Comparison of ENCODE assay signal across 9 mouse cellular contexts in the genomic region with DNA sequence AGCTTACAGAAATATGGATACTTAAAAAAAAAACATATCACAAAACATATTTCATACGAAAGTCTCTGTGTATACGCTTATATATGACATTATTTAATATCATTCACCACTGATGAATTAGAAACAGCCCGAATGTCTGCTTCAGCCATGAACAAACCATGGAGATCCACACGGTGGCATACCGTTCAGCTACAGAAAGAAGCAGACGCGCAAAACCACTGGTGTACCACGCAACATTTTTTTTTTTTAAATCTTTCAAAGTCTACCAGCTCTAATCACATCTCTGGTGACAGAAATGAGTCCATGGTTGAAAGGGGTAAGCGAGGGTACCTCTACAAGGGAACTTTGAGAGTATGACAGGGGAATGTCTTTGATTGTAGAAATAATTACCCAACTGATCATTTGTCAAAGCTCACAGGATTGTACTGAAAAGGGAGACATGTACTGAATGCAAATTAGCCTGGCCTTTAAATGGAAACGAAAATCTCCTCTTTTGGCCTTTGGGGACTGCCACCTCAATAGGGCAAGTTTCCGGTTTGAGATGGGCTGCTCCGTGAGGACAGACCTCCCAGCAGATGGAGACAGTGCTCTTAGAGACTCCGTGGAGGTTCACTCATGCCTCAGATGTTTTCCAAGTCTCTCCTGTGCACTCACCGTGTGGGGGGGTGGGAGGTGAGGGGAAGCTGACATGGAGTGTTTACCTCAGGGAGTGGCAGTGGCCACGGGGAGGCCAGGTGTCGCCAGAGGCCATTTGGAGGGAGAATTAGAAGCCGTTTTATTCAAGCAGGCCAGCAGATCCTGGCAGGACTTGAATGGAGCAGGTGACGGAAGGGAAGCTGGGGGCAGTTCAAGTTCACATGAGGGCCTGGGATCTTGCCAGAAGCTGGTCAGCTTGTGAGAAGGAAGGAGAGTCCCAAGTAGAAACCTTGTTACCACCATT.
DNase-seq lines count a peak whose midpoint lies in the region; ATAC-seq and TF ChIP-seq lines count a peak whose summit lies in the region.
"Had no signal": no experiment of that assay in that cellular context is flagged by ENCODE, and none has a peak within 500 bp of the region (broad histone marks: within the 10 kb centered on the region; RNA-seq: fewer than 3 reads in every experiment).

No protein-coding gene starts in this region.

- TF ChIP-seq CTCF in thymus, adult 2 months (IDR thresholded peaks at IDR 0.05; ENCODE audit: borderline replicate concordance, control insufficient read depth, extremely low read depth, insufficient read depth, low read length, poor library complexity) = no peak

- no peaks in the 10 kb centered on the region for H3K36me3 ChIP-seq in forebrain, embryonic 10.5 days (replicated peaks)
- H3K36me3 ChIP-seq in intestine, embryonic 15.5 days = no peaks in the 10 kb centered on the region
- no peaks in the 10 kb centered on the region for H3K36me3 ChIP-seq in thymus, adult 2 months (ENCODE audit: control insufficient read depth, insufficient read depth, low read length)
- H3K36me3 ChIP-seq: stomach, embryonic 15.5 days had no signal

- H3K27ac ChIP-seq in forebrain, embryonic 10.5 days = peak overlapping the region; percentile 88
- H3K27ac ChIP-seq in intestine, embryonic 15.5 days = 0 out of 2 replicates have a peak overlapping the region, but pooled peaks have one; percentile 32
- H3K27ac ChIP-seq in thymus, adult 2 months (ENCODE audit: control insufficient read depth, insufficient read depth, low read length) = no peak overlapping the region
- H3K27ac ChIP-seq: stomach, embryonic 15.5 days had no signal

- H3K4me1 ChIP-seq in forebrain, embryonic 10.5 days = peaks cover 81% of the 10 kb centered on the region
- H3K4me1 ChIP-seq in intestine, embryonic 15.5 days (replicated peaks) = peaks cover 11% of the 10 kb centered on the region
- no peaks in the 10 kb centered on the region for H3K4me1 ChIP-seq in thymus, adult 2 months (replicated peaks; ENCODE audit: control insufficient read depth, insufficient read depth, low read length)

- 53% methylated on average over 18 of the region's 18 CpGs for WGBS in forebrain, embryonic 10.5 days
- 47% methylated on average over 18 of the region's 18 CpGs for WGBS in intestine, embryonic 15.5 days
- 76% methylated on average over 18 of the region's 18 CpGs for WGBS in thymus, adult 2 months

- H3K4me2 ChIP-seq in intestine, embryonic 15.5 days (replicated peaks) = no peak overlapping the region
- H3K4me2 ChIP-seq: stomach, embryonic 15.5 days had no signal

- no peaks in the 10 kb centered on the region for H3K27me3 ChIP-seq in forebrain, embryonic 10.5 days (ENCODE audit: poor library complexity, severe bottlenecking)
- H3K27me3 ChIP-seq in intestine, embryonic 15.5 days (replicated peaks) = no peaks in the 10 kb centered on the region
- no peaks in the 10 kb centered on the region for H3K27me3 ChIP-seq in thymus, adult 2 months (ENCODE audit: control insufficient read depth, insufficient read depth, low read length)
- H3K27me3 ChIP-seq: stomach, embryonic 15.5 days had no signal

- H3K4me3 ChIP-seq in forebrain, embryonic 10.5 days = peak overlapping the region; percentile 29; the same call in 1 of the 2 replicates
- H3K4me3 ChIP-seq in intestine, embryonic 15.5 days (replicated peaks) = no peak overlapping the region
- H3K4me3 ChIP-seq in thymus, adult 2 months (ENCODE audit: control insufficient read depth, insufficient read depth, low read length) = no peak overlapping the region
- H3K4me3 ChIP-seq: stomach, embryonic 15.5 days had no signal

- H3K9me3 ChIP-seq in forebrain, embryonic 10.5 days = no peaks in the 10 kb centered on the region
- no peaks in the 10 kb centered on the region for H3K9me3 ChIP-seq in intestine, embryonic 15.5 days
- H3K9me3 ChIP-seq: stomach, embryonic 15.5 days had no signal

- H3K9ac ChIP-seq in intestine, embryonic 15.5 days = no peak overlapping the region
- H3K9ac ChIP-seq: stomach, embryonic 15.5 days had no signal

- ATAC-seq in frontal cortex, adult (ENCODE audit: low TSS enrichment) = peak; percentile 33
- ATAC-seq in intestine, embryonic 15.5 days = no peak

- no peak for TF ChIP-seq POLR2A in thymus, adult 2 months (IDR thresholded peaks at IDR 0.05; ENCODE audit: control insufficient read depth, extremely low read depth, insufficient read depth, low read length, poor library complexity)

- DNase-seq in frontal cortex, postnatal 14 days (ENCODE audit: low spot score in 2 of 2) = no peak
- DNase-seq in adipocyte (ENCODE audit: low spot score) = peak; percentile 32
- DNase-seq in forebrain, embryonic 10.5 days (ENCODE audit: extremely low spot score, low spot score) = peak; percentile 53
- DNase-seq in lung, postnatal 36 days = peak; percentile 83
- DNase-seq in layer of hippocampus, postnatal 10 days (ENCODE audit: low spot score in 2 of 2) = no peak
- no peak for DNase-seq in thymus, adult 2 months

Comparison
In these comparisons a context has a peak if more than half of its experiments do, and no peak if none do; other contexts are left out.
1. DNase-seq: peak in adipocyte (single experiment), forebrain, embryonic 10.5 days (single experiment) and lung, postnatal 36 days (single experiment); none in frontal cortex, postnatal 14 days (0 of 2), layer of hippocampus, postnatal 10 days (0 of 2) and thymus, adult 2 months (single experiment).